Mouse (Mus musculus): ENCODE measurements around the gene Gemin6.

DNA sequence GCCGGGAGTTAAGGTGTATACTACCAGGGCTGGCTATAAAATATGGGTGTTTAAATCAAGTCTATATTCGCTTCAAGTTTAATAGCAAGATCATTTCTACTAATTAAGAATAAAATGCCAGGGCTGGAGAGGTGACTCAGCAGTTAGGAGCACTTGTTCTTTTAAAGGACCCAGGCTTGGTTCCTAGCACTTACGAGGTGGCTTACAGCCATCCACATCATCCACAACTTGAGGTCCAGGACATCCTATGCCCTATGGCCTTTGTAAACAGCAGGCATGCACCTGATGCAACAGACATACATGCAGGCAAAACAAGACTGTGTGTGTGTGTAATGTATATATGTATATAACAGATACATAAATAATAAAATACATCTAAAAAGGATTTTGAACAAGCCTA lies 43.9 kb downstream of the Gemin6 start:
- TF ChIP-seq CTCF (IDR thresholded peaks at IDR 0.05) (no peak), POLR2A (IDR thresholded peaks at IDR 0.05; ENCODE audit: insufficient read depth, low read depth, low read length) (no peak), EP300 (IDR thresholded peaks at IDR 0.05; ENCODE audit: insufficient read depth, low read depth, low read length) (no peak)
